Mouse (Mus musculus) bone marrow, adult 2 months (tissue): Measurements from ENCODE around the gene Pde4d.

Experiments
- CTCF ChIP-seq: fragments of 200-500 bp; IDR thresholded peaks from 2 replicates; pipeline ENCODE4 v1.5.1; 2011; ENCODE audit warnings: low read length, control low read depth; ENCODE audit not compliant: control insufficient read depth, insufficient read depth
- POLR2A ChIP-seq: fragments of 200-500 bp; IDR thresholded peaks from 2 replicates; pipeline ENCODE4 v1.6.1; 2011; ENCODE audit warnings: low read depth, mild to moderate bottlenecking, control low read depth, low read length, borderline replicate concordance; ENCODE audit not compliant: control insufficient read depth

DNA sequence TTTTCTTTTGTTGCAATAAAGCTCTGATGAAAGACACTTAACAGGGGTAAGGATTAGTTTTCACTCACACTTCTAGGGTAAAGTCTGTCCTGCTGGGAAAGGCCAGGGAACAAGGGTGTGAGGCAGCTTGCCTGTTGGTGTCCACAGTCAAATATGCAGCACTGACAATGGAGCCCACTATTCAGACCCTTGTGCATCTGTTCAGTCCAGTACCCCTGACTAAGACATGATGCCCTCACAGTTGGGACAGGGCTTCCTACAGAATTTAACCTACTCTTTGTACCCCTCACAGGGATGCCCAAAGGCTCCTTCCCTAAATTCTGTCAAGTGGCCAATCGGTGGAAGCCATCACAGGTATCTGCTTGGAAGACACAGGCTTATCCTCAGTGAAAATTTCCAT, 1068.4 kb downstream of the Pde4d start:
- no peak for TF ChIP-seq POLR2A
- TF ChIP-seq CTCF = no peak
